Mouse (Mus musculus): ENCODE measurements at regions not wholly inside any gene's neighbourhood (a gene's known extent, or its start where the extent isn't known, plus 50 kb on each side); places are given as distances from the start of the nearest gene placed in this dataset.

DNA sequence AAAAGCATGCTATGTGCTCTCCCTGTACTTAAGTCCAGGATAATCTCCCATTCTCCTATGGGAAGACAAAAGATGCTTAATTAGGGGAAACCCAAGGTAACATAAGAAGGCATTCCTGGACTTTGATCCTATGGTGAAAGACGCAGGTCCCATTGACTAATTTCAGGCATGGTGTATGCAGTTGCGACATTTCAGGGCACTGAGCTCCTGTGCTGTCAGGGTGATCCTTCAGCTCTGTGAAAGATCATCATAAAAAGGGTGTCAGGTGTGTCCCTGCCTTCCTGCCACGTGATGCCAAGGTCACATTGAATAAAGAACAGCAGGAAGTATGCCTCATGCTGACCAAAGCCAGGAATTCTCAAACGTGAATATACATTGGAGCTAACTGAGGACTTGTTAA, 100.2 kb upstream of the Gm26657 start:
- dilution Hi-C loops (cut with MboI; ENCODE audit: extremely low pct_ligation_motif_present, extremely low pct_unique_long_range_greater_than_20kb, low sequenced_read_pairs) = no loop called here

DNA sequence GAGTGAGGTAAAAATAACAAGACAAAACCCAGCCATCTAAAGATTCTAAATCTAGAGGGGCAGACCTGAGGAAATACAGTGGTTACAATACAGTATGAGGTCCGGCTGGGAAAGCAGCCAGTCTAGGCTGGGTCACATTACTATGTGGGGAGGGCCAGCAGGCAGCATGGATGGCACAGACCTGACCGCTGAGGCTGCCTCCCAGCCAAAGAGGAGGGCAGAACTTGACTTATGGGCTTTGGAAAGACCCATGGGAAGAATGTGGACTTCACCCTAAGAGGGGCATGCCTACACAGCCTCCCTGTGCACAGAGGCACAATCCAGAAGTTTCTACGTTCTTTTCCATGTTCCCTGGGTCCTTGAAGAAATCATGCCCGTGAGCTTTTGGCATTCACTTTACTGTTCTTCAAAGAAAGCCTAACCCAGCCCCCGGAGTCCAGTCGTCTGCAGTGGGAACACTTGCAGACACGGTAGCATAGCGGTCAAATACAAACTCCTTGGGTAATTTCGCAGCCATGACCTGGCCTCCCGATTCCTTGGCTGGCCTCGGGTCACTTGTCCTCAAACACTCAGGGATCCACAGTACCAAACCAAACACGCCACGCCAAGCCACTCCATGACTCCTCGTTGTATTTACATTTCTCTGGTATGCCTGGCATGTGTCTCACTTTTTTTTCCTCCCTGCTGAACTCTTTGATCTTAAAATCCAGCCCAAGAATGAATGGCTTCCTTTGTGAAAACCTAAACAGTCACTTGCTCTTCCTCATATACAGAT, 101.0 kb upstream of the Gm26657 start:
- Histone ChIP-seq H3K79me2 (replicated peaks; ENCODE audit: control insufficient read depth, extremely low read depth, insufficient read depth, poor library complexity, severe bottlenecking) (no peaks in the 10 kb centered on the region), H3K4me3 (replicated peaks in 1 of 3; ENCODE audit: low read depth in 2 of 3, low read length in 2 of 3, poor library complexity in 1 of 3) (no peak overlapping the region), H3K27me3 (replicated peaks) (no peaks in the 10 kb centered on the region), H3K4me1 (ENCODE audit: control insufficient read depth in 1 of 2, insufficient read depth in 2 of 2) (peaks cover 0 to 3% of the 10 kb centered on the region in 2 experiments; a peak in 1 of 4 replicates), H3K9me3 (replicated peaks; ENCODE audit: low read length) (no peaks in the 10 kb centered on the region), H3K27ac (ENCODE audit: insufficient read depth, low read depth) (no peak overlapping the region), H3K9ac (ENCODE audit: insufficient read depth, low read depth) (no peak overlapping the region), H3K4me2 (ENCODE audit: insufficient read depth, low read depth, poor library complexity, severe bottlenecking) (no peak overlapping the region), H3K36me3 (replicated peaks in 1 of 2; ENCODE audit: control insufficient read depth in 1 of 2, insufficient read depth in 1 of 2, low read length in 1 of 2) (no peaks in the 10 kb centered on the region)
- dilution Hi-C loops (cut with MboI; ENCODE audit: extremely low pct_ligation_motif_present, extremely low pct_unique_long_range_greater_than_20kb, low sequenced_read_pairs) = no loop called here
- no peak for DNase-seq (ENCODE audit: extremely low read depth)
- TF ChIP-seq BHLHE40 (IDR thresholded peaks at IDR 0.05; ENCODE audit: low read depth, low read length) (no peak), E2F4 (IDR thresholded peaks at IDR 0.05; ENCODE audit: insufficient replicate concordance, low read depth, low read length) (no peak), GABPA (IDR thresholded peaks at IDR 0.05; ENCODE audit: insufficient replicate concordance, low read depth, low read length) (no peak), USF1 (IDR thresholded peaks at IDR 0.05; ENCODE audit: low read depth, low read length) (no peak), JUN (IDR thresholded peaks at IDR 0.05; ENCODE audit: insufficient read depth, low read depth, low read length) (no peak), MAFK (IDR thresholded peaks at IDR 0.05; ENCODE audit: insufficient replicate concordance, low read length) (no peak), MXI1 (IDR thresholded peaks at IDR 0.05; ENCODE audit: low read depth, low read length) (no peak), POLR2A (IDR thresholded peaks at IDR 0.05; ENCODE audit: low read depth, low read length) (no peak), USF2 (conservative IDR thresholded peaks at IDR 0.05; ENCODE audit: low read depth, low read length) (no peak), IRF4 (IDR thresholded peaks at IDR 0.05; ENCODE audit: low read depth, low read length) (no peak), KAT2A (IDR thresholded peaks at IDR 0.05; ENCODE audit: insufficient replicate concordance, low read length) (no peak)
- in situ Hi-C loops (cut with MboI; ENCODE audit: low pct_ligation_motif_present, low pct_unique_long_range_greater_than_20kb, low sequenced_read_pairs) = no loop called here

More for the DNA sequence above, 100.2 kb upstream of the Gm26657 start:
- Histone ChIP-seq H3K4me2 (ENCODE audit: insufficient read depth, low read depth, poor library complexity, severe bottlenecking) (no peak overlapping the region), H3K4me3 (replicated peaks in 1 of 3; ENCODE audit: low read depth in 2 of 3, low read length in 2 of 3, poor library complexity in 1 of 3) (no peak overlapping the region), H3K27ac (ENCODE audit: insufficient read depth, low read depth) (no peak overlapping the region), H3K79me2 (replicated peaks; ENCODE audit: control insufficient read depth, extremely low read depth, insufficient read depth, poor library complexity, severe bottlenecking) (no peaks in the 10 kb centered on the region), H3K27me3 (replicated peaks) (no peaks in the 10 kb centered on the region), H3K9ac (ENCODE audit: insufficient read depth, low read depth) (no peak overlapping the region), H3K9me3 (replicated peaks; ENCODE audit: low read length) (no peaks in the 10 kb centered on the region), H3K36me3 (replicated peaks in 1 of 2; ENCODE audit: control insufficient read depth in 1 of 2, insufficient read depth in 1 of 2, low read length in 1 of 2) (no peaks in the 10 kb centered on the region), H3K4me1 (ENCODE audit: control insufficient read depth in 1 of 2, insufficient read depth in 2 of 2) (peaks cover 0 to 3% of the 10 kb centered on the region in 2 experiments; a peak in 1 of 4 replicates)
- in situ Hi-C loops (cut with MboI; ENCODE audit: low pct_ligation_motif_present, low pct_unique_long_range_greater_than_20kb, low sequenced_read_pairs) = no loop called here
- TF ChIP-seq IRF4 (IDR thresholded peaks at IDR 0.05; ENCODE audit: low read depth, low read length) = no peak
- no peak for TF ChIP-seq NRF1 (IDR thresholded peaks at IDR 0.05; ENCODE audit: low read depth, low read length)
- TF ChIP-seq RCOR1 (conservative IDR thresholded peaks at IDR 0.05; ENCODE audit: low read depth, low read length) = no peak
- TF ChIP-seq BHLHE40 (IDR thresholded peaks at IDR 0.05; ENCODE audit: low read depth, low read length) = no peak
- no peak for TF ChIP-seq USF2 (conservative IDR thresholded peaks at IDR 0.05; ENCODE audit: low read depth, low read length)
- TF ChIP-seq PAX5 (IDR thresholded peaks at IDR 0.05; ENCODE audit: low read length) = no peak
- DNase-seq (ENCODE audit: extremely low read depth) = no peak

Data from CH12.LX (cell line).